Mouse (Mus musculus) layer of hippocampus, adult 18-20 months (tissue): ENCODE data around the gene Hmgcl. TPM values are rescaled to one million over a fixed set of nuclear protein-coding genes. Genes with fewer than 3 reads are reported as not detected.
"Not testable (repeated sequence)": the region's sequence is repeated elsewhere in the genome, so short reads cannot be mapped to it uniquely, and the experiment has no call there.

Experiments
- DNase-seq, 2 experiments: peaks; one replicate each; pipeline ENCODE4 v3.0.0; 2022; ENCODE audit warnings: low spot score in 2 of 2
- total RNA-seq, 2 experiments: library from RNA; stranded (reverse); gene quantifications; 2 replicates each; pipeline ENCODE4 v1.2.3; 2021

The Hmgcl gene
- total RNA-seq, 2 experiments from 2014 or later: 34.6 to 36.9 TPM

GRCm38 (mm10) chr4:135926195-135926808, 19.9 kb upstream of the Hmgcl start:
- DNase-seq: no peak

- no peak for DNase-seq
Observed at GRCm38 (mm10) chr4:135926861-135927260, 19.4 kb upstream of the Hmgcl start.

GRCm38 (mm10) chr4:135928376-135928775, 17.9 kb upstream of the Hmgcl start:
- DNase-seq: no peak

GRCm38 (mm10) chr4:135929405-135929804, 16.8 kb upstream of the Hmgcl start:
- no peak for DNase-seq

- DNase-seq: no peak
Observed at GRCm38 (mm10) chr4:135929828-135930227, 16.4 kb upstream of the Hmgcl start.

GRCm38 (mm10) chr4:135930239-135930638, 16.0 kb upstream of the Hmgcl start:
- no peak for DNase-seq

- DNase-seq: no peak
Observed at GRCm38 (mm10) chr4:135931832-135932231, 14.4 kb upstream of the Hmgcl start.

- DNase-seq: no peak
Observed at GRCm38 (mm10) chr4:135934708-135935500, 11.3 kb upstream of the Hmgcl start.

- no peak for DNase-seq
Observed at GRCm38 (mm10) chr4:135935502-135935901, 10.7 kb upstream of the Hmgcl start.

GRCm38 (mm10) chr4:135938858-135939257, 7.4 kb upstream of the Hmgcl start:
- DNase-seq: no peak

GRCm38 (mm10) chr4:135941026-135941425, 5.2 kb upstream of the Hmgcl start:
- DNase-seq: not testable (repeated sequence)

GRCm38 (mm10) chr4:135942193-135942592, 4.1 kb upstream of the Hmgcl start:
- no peak for DNase-seq

- no peak for DNase-seq
Observed at GRCm38 (mm10) chr4:135943389-135943788, 2.9 kb upstream of the Hmgcl start.

- DNase-seq: no peak
Observed at GRCm38 (mm10) chr4:135945706-135946105, 542 bp upstream of the Hmgcl start.

- DNase-seq: no peak
Observed at GRCm38 (mm10) chr4:135946659-135947301, 532 bp downstream of the Hmgcl start.

- DNase-seq: no peak
Observed at GRCm38 (mm10) chr4:135948142-135948541, 1.9 kb downstream of the Hmgcl start.

GRCm38 (mm10) chr4:135949475-135949874, 3.2 kb downstream of the Hmgcl start:
- DNase-seq: no peak

- no peak for DNase-seq
Observed at GRCm38 (mm10) chr4:135949911-135950310, 3.7 kb downstream of the Hmgcl start.

- no peak for DNase-seq
Observed at GRCm38 (mm10) chr4:135950365-135950764, 4.1 kb downstream of the Hmgcl start.

- no peak for DNase-seq
Observed at GRCm38 (mm10) chr4:135951505-135951904, 5.3 kb downstream of the Hmgcl start.

GRCm38 (mm10) chr4:135953179-135953578, 6.9 kb downstream of the Hmgcl start:
- DNase-seq: no peak

- peak in 1 of 2 experiments; percentile 85 for DNase-seq
Observed at GRCm38 (mm10) chr4:135954241-135954640, 8.0 kb downstream of the Hmgcl start.
